Mouse (Mus musculus): ENCODE measurements around the gene Ntf3. TPM values are rescaled to one million over a fixed set of nuclear protein-coding genes. Genes with fewer than 3 reads are reported as not detected.

Gene Ntf3
- polyA plus RNA-seq, 1 experiment from 2014 or later = 23.3 TPM

DNA sequence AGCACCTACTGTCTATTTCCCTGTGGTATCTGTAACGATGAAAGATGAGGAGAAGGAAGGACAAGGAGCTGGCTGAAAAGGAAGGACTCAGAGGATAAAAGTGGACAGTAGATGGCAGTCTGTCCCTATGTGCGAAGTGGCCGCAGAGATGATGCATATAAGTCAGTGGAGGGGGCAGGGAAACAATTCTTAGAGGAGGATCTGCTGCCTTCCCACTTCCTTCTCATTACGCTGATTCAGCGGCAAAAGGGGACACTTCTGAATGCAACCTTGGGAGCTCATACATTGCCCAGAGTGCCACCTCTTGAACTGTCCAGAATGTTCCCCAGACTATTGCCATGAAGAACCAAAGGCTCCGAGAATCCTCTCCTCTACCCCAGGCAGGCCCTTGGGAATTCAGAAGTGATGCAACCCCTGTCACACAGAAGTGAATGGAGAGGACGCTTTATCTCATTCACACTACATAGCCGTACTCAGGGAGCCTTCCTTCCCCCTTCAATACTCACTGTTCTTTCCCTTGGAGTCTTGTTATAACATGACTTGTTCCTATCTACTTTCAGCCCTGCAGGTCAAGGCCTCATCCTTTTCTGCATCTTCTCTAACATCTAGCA is 12.2 kb downstream of the Ntf3 start:
- Histone ChIP-seq H3K36me3 (peaks cover 11% of the 10 kb centered on the region), H3K4me2 (replicated peaks) (no peak overlapping the region), H3K4me1 (peaks cover 39% of the 10 kb centered on the region), H3K9ac (no peak overlapping the region), H3K9me3 (0 out of 2 replicates have a peak, but pooled peaks cover 4% of the 10 kb centered on the region), H3K4me3 (no peak overlapping the region), H3K27me3 (no peaks in the 10 kb centered on the region), H3K27ac (no peak overlapping the region)
- WGBS = 47% methylated on average over 8 of the region's 8 CpGs
- no peak for ATAC-seq (ENCODE audit: low FRiP score, low read depth)

DNA sequence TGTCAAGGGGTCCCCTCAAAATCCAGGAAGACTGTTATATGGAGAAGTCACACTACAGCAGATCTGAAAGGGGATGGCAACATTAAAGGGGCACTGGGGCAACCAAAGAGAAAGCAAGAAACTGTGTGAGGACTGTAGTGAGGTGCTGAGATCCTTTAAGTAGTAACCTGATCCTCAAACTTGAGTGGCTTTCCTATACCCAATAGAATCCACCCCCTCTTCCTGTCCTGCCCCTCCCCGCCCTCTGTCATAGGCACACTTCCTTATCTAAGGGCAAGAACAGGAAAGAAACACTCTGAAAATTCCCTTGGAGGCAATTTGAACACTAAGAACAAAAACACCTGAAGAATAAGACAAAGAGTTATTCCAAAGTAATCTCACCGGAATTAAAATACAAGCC is 13.6 kb downstream of the Ntf3 start:
- WGBS = 79% methylated on average over 2 of the region's 2 CpGs
- Histone ChIP-seq H3K36me3 (peaks cover 6% of the 10 kb centered on the region), H3K9me3 (no peaks in the 10 kb centered on the region), H3K27me3 (no peaks in the 10 kb centered on the region), H3K27ac (no peak overlapping the region), H3K4me2 (replicated peaks) (no peak overlapping the region), H3K9ac (no peak overlapping the region), H3K4me3 (no peak overlapping the region), H3K4me1 (peaks cover 32% of the 10 kb centered on the region)
- ATAC-seq (ENCODE audit: low FRiP score, low read depth) = no peak

DNA sequence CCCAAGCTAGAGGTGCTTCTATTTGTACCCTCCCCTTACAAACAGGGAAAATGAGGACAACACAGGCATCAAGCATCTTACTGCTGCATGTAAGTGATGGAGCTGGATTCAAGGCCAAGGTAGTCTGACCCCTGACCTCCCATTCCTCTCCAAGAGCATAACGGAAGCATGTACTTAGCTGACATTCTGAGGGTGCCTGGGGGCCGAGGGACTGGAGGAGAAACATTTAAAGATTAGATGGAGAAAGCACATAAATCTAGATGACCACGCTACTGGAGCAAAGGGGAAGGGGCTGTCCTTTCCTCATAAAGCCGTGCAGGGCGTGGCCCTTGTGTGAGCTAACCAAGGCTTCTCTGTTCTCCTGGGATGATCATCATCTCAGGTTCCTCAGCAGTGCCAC is 23.1 kb downstream of the Ntf3 start:
- Histone ChIP-seq H3K9me3 (no peaks in the 10 kb centered on the region), H3K9ac (no peak overlapping the region), H3K27ac (no peak overlapping the region; the same call in 1 of the 2 replicates), H3K4me1 (peaks cover 41% of the 10 kb centered on the region), H3K4me2 (replicated peaks) (no peak overlapping the region), H3K27me3 (no peaks in the 10 kb centered on the region), H3K36me3 (peaks cover 8% of the 10 kb centered on the region), H3K4me3 (no peak overlapping the region)
- ATAC-seq (ENCODE audit: low FRiP score, low read depth) = no peak
- WGBS = 54% methylated on average over 5 of the region's 5 CpGs

DNA sequence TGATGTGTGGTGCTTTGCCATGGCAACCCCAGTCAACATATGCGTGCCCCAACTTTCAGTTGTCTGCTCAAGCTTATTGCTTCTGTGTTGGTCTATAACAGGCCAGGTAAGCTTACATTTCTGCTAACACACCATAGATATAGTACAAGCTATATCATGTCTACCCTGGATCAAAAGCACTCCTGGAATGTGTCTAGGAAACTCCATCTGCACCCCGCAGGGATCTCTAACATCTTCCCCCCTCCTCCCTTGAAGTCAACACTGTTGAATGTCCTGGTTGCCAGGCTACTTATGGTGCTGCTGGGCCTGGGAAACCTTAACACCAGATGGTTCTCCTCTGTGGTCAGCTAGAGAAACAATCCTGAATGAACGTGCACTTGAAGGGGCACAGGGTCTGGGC is 24.0 kb downstream of the Ntf3 start:
- H3K27me3 ChIP-seq = no peaks in the 10 kb centered on the region
- H3K27ac ChIP-seq = peak overlapping the region; percentile 70; the same call in 1 of the 2 replicates
- H3K4me2 ChIP-seq (replicated peaks) = no peak overlapping the region
- 48% methylated on average over 3 of the region's 3 CpGs for WGBS
- no peaks in the 10 kb centered on the region for H3K9me3 ChIP-seq
- peaks cover 8% of the 10 kb centered on the region for H3K36me3 ChIP-seq
- H3K9ac ChIP-seq = no peak overlapping the region
- ATAC-seq (ENCODE audit: low FRiP score, low read depth) = 0 out of 2 replicates have a peak, but pooled peaks have one; percentile 34
- H3K4me3 ChIP-seq = no peak overlapping the region
- H3K4me1 ChIP-seq = peaks cover 45% of the 10 kb centered on the region

DNA sequence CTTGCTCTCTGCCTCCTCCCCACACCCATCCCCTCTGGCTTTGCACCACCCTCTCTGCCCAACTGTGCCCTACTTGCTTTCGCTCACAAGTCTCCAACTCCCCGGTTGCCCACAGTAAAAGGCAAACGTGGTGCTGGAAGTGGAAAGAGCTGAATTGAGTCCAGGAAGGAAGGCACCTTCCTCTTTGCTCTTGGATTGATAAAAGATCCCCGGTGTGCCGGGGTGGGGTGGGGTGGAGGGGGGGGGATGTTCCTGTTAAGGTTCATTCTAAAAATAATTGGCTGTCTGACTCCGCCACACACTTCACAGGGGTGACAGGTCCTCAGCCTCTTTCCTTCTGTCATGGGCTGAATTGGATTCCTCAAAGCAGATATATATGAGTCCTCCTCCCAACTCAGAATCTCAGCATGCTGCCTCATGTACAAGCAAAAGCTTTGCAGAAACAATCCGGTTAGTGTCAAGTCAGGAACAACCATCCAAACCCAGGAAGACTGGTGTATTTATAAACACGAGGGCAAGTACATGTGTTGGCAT is 24.6 kb downstream of the Ntf3 start:
- Histone ChIP-seq H3K4me2 (replicated peaks) (no peak overlapping the region), H3K4me3 (no peak overlapping the region), H3K27me3 (no peaks in the 10 kb centered on the region), H3K27ac (peak overlapping the region; percentile 23; the same call in 1 of the 2 replicates), H3K9ac (no peak overlapping the region), H3K36me3 (peaks cover 14% of the 10 kb centered on the region), H3K4me1 (peaks cover 46% of the 10 kb centered on the region), H3K9me3 (no peaks in the 10 kb centered on the region)
- no peak for ATAC-seq (ENCODE audit: low FRiP score, low read depth)
- 63% methylated on average over 8 of the region's 8 CpGs for WGBS

DNA sequence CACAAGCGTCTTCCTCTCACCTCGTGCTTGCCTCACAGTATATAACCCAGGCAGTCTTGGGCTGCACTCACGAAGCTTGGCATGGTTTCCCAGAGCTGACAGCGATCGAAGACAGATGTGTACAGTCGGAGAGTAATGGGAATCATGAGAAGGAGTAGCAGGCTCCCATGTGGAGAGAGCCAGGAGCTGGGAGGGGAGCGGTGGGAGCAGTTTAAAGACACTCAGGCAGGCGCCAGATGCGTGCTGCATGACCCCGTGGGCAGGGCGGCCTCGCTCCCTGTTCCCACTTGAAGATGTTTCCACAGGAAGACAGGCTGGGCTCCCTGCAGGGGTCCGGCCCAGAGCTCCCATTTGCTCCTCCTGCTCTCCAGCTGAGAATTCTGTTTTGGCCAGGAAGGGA is 25.2 kb downstream of the Ntf3 start:
- 0 out of 2 replicates have a peak overlapping the region, but pooled peaks have one; percentile 23 for H3K27ac ChIP-seq
- H3K9ac ChIP-seq = no peak overlapping the region
- H3K4me1 ChIP-seq = peaks cover 46% of the 10 kb centered on the region
- WGBS = 28% methylated on average over 13 of the region's 13 CpGs
- no peaks in the 10 kb centered on the region for H3K27me3 ChIP-seq
- H3K4me3 ChIP-seq = no peak overlapping the region
- H3K9me3 ChIP-seq = no peaks in the 10 kb centered on the region
- H3K36me3 ChIP-seq = peaks cover 11% of the 10 kb centered on the region
- no peak overlapping the region for H3K4me2 ChIP-seq (replicated peaks)
- peak; percentile 84; the same call in 1 of the 2 replicates for ATAC-seq (ENCODE audit: low FRiP score, low read depth)

DNA sequence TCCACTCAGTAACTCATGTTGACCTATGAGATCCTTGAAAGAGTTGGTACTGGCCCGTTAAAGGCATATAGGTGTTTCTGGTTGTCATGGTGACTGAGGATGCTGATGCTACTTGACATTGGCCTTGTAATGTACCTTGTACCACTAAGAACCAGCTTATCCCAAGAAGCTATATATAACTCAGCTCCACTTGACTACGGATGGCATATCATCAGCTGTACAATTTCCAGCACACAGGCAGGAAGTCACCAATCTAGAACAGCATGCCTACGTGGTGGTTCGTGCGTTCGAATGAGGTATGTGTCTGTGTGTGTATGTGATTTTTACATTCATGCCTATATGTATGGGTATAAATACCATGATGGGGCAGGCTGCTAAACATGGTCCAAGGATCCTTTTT is 25.7 kb downstream of the Ntf3 start:
- no peak overlapping the region for H3K4me3 ChIP-seq
- no peaks in the 10 kb centered on the region for H3K27me3 ChIP-seq
- ATAC-seq (ENCODE audit: low FRiP score, low read depth) = no peak
- 0 out of 2 replicates have a peak overlapping the region, but pooled peaks have one; percentile 23 for H3K27ac ChIP-seq
- H3K4me2 ChIP-seq (replicated peaks) = no peak overlapping the region
- no peak overlapping the region for H3K9ac ChIP-seq
- peaks cover 46% of the 10 kb centered on the region for H3K4me1 ChIP-seq
- H3K36me3 ChIP-seq = peaks cover 10% of the 10 kb centered on the region
- WGBS = 89% methylated on average over 6 of the region's 6 CpGs
- H3K9me3 ChIP-seq = no peaks in the 10 kb centered on the region

DNA sequence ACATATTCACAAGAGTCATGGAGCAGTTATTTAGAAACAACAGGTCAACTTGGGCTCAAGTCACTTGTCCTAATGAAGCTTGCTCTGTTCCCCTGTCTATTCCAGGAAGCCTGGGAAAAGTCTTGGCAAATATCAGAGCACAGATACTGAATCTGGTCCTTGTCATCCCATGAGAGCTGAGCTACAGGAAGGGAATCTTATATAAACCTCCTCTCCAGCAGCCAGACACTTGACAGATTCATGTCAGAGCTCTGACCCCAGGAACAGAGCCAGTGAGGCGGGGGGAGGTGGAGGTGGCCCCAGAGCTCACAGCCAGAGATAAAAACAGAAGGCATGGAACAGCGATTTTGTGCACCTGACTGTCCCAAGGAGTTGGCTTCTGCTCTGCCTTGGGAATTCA is 26.3 kb downstream of the Ntf3 start:
- Histone ChIP-seq H3K36me3 (peaks cover 7% of the 10 kb centered on the region), H3K9ac (no peak overlapping the region), H3K27ac (no peak overlapping the region), H3K9me3 (no peaks in the 10 kb centered on the region), H3K4me3 (no peak overlapping the region), H3K4me1 (peaks cover 46% of the 10 kb centered on the region), H3K4me2 (replicated peaks) (no peak overlapping the region), H3K27me3 (no peaks in the 10 kb centered on the region)
- 87% methylated on average over 2 of the region's 2 CpGs for WGBS
- ATAC-seq (ENCODE audit: low FRiP score, low read depth) = no peak

DNA sequence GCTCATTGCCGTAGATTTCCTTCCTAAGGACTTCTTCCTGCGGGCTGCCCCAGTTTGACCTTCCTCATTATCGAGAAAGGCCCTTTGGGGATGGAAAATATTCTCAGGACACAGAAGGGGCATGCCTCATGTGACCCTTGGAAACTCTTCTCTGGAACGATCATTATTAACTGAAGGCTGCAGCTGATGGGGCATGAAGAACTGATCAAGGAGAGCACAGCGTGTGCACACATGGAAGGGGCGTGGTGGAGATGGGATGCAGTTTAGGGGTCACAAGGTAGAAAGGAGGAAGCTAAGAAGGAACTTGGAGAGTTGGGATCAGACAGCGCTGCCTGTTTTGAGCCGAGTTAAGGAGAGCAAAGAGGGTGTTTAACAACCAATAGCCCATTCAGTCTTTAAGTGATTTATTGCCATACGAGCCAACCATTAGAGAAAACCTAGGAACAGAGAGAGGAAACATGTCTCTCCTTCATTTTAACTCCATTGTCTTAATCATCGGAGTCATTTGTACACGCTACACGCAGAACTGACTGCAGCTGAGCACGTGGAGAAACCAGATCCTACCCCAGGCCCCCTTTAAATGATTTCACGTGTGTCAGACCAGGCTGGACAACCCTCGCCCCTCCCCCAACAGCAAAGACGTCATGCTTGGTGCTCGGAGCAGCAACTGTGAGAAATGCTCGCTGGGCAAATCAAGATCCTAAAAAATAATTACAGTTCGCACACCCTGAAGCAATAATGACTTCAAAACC is 32.4 kb downstream of the Ntf3 start:
- peaks cover 7% of the 10 kb centered on the region for H3K36me3 ChIP-seq
- H3K27me3 ChIP-seq = no peaks in the 10 kb centered on the region
- peak overlapping the region; percentile 50 for H3K4me2 ChIP-seq (replicated peaks)
- peaks cover 32% of the 10 kb centered on the region for H3K4me1 ChIP-seq
- H3K9ac ChIP-seq = 0 out of 2 replicates have a peak overlapping the region, but pooled peaks have one; percentile 6
- no peaks in the 10 kb centered on the region for H3K9me3 ChIP-seq
- peak; percentile 81 for ATAC-seq (ENCODE audit: low FRiP score, low read depth)
- 13% methylated on average over 19 of the region's 19 CpGs for WGBS
- H3K27ac ChIP-seq = peak overlapping the region; percentile 66; the same call in 1 of the 2 replicates
- no peak overlapping the region for H3K4me3 ChIP-seq

DNA sequence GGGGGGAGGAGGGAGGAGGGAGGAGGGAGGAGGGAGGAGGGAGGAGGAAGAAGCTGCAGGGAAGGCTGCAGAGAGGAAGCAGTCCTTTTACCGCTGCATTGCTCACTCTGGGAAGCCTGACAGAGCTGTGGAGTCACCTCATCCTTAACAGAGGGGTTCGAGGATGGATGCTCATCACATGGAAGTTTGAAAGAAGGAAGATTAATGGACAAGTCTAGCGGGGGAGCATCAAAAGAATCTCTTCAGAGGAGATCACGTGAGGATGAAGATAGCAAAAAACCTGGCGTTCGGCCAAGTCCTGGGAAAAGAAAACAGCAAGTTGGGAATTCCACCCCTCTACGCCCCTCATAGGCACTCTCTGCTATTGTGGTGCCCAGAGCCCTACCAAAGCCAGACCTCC is 38.5 kb downstream of the Ntf3 start:
- H3K9me3 ChIP-seq = no peaks in the 10 kb centered on the region
- no peak overlapping the region for H3K9ac ChIP-seq
- WGBS = 73% methylated on average over 7 of the region's 7 CpGs
- H3K4me3 ChIP-seq = no peak overlapping the region
- H3K36me3 ChIP-seq = no peaks in the 10 kb centered on the region
- no peak overlapping the region for H3K4me2 ChIP-seq (replicated peaks)
- no peak for ATAC-seq (ENCODE audit: low FRiP score, low read depth)
- H3K27me3 ChIP-seq = no peaks in the 10 kb centered on the region
- H3K4me1 ChIP-seq = peaks cover 26% of the 10 kb centered on the region
- H3K27ac ChIP-seq = no peak overlapping the region

DNA sequence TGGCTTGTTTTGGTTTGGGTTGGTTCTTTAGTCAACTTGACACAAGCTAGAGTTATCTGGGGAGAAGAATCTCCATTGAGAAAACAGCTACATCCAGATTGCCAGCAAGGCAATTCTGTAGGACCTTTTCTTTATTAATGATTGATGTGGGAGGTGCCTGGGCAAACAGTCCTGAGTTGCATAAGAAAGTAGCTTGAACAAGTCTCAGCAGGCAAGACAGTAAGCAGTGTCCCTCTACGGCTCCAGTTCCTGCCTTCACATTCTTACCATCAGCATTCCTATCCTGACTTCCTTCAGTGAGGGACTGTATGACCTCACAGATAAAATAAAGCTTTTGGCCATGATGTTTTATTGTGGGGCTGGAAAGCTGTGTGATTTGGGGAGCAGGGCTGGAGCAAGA is 48.5 kb downstream of the Ntf3 start:
- Histone ChIP-seq H3K36me3 (peaks cover 1% of the 10 kb centered on the region; the same call in 1 of the 2 replicates), H3K27ac (no peak overlapping the region), H3K4me3 (no peak overlapping the region), H3K27me3 (no peaks in the 10 kb centered on the region), H3K4me2 (replicated peaks) (no peak overlapping the region), H3K9me3 (no peaks in the 10 kb centered on the region), H3K4me1 (peaks cover 50% of the 10 kb centered on the region), H3K9ac (no peak overlapping the region)
- ATAC-seq (ENCODE audit: low FRiP score, low read depth) = no peak
- 81% methylated on average over 1 of the region's 1 CpGs for WGBS

DNA sequence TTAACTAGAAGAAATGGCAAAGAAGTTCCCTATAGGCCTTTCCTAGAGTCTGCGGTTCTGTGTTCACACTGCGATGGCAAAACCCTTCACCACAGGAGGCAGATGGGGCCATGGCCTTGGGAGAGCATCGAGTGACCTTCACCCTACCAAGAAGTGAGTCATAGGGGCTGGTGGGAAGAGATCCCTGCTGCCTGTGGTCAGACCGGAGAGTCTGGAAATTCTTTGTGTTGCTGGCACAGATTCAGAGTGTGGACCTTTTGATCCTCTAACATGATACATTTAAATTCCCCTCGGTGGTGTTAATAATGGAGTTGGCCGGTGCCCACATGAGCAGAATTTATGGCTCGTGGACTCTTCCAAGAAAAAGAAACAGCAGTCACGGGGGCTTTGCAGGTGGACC is 49.5 kb downstream of the Ntf3 start:
- Histone ChIP-seq H3K9ac (no peak overlapping the region), H3K4me1 (peaks cover 50% of the 10 kb centered on the region), H3K4me3 (no peak overlapping the region), H3K4me2 (replicated peaks) (no peak overlapping the region), H3K9me3 (no peaks in the 10 kb centered on the region), H3K27me3 (no peaks in the 10 kb centered on the region), H3K36me3 (peaks cover 4% of the 10 kb centered on the region; the same call in 1 of the 2 replicates), H3K27ac (no peak overlapping the region)
- 55% methylated on average over 8 of the region's 8 CpGs for WGBS
- no peak for ATAC-seq (ENCODE audit: low FRiP score, low read depth)

Data from limb, embryonic 13.5 days (tissue).